Mouse (Mus musculus) megakaryocyte, embryonic 14.5 days (primary cell): Measurements from ENCODE around the gene Pgrmc1. TPM values are rescaled to one million over a fixed set of nuclear protein-coding genes. Genes with fewer than 3 reads are reported as not detected.
A peak's percentile ranks its signal among the peaks of the same experiment; 100 is the strongest.

Source experiments
- H3K27me3 ChIP-seq: replicated peaks from 2 replicates; pipeline ENCODE3; 2012; ENCODE audit warnings: inconsistent platforms
- H3K36me3 ChIP-seq: replicated peaks from 2 replicates; pipeline ENCODE3; 2012; ENCODE audit warnings: low read length, inconsistent platforms, mixed read lengths
- H3K4me1 ChIP-seq: 2 replicates; pipeline ENCODE4 v1.6.1; 2012; ENCODE audit warnings: inconsistent platforms
- H3K4me3 ChIP-seq: replicated peaks from 2 replicates; pipeline ENCODE3; 2012; ENCODE audit warnings: moderate library complexity, mild to moderate bottlenecking, inconsistent platforms
- H3K9me3 ChIP-seq: 2 replicates; pipeline ENCODE4 v1.6.1; 2012; ENCODE audit warnings: inconsistent platforms
- FLI1 ChIP-seq: IDR thresholded peaks from 2 replicates; pipeline ENCODE4 v1.6.1; 2012; ENCODE audit warnings: low read length, inconsistent platforms, mixed read lengths
- GATA1 ChIP-seq: IDR thresholded peaks from 3 replicates; pipeline ENCODE4 v1.6.1; 2012; ENCODE audit warnings: mixed read lengths, low read length, inconsistent platforms, borderline replicate concordance
- polyA plus RNA-seq: library from polyadenylated mRNA; stranded (reverse); fragments of >175 nt; gene quantifications from 2 replicates; pipeline ENCODE4 v1.2.3, GENCODE M21; 2012; ENCODE audit warnings: low replicate concordance; ENCODE audit not compliant: insufficient read depth

Pgrmc1 gene
- polyA plus RNA-seq, 1 experiment: 104 TPM

DNA sequence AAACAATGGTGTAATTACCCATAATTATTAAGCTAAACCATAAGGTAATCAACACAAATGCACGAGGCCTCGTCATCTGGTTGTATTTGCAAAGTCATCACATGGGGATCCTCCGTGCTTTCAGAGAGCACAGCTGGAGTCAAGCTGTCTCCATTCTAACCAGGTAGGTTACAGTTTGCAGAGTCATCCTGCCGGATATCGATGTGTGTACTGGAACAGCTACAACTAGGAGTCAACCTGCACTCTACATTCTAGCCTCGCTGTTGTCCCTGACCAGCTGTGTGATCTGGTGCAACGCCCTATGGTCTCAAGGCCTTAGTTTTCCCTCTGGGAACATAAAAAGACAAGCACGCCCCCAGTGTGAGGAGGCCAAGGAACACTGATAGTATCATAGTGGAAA is 2.1 kb downstream of the Pgrmc1 start:
- no peak for TF ChIP-seq FLI1
- TF ChIP-seq GATA1: no peak
- peaks cover 2% of the 10 kb centered on the region for H3K27me3 ChIP-seq
- H3K4me1 ChIP-seq: peaks cover 27% of the 10 kb centered on the region
- peaks cover 46% of the 10 kb centered on the region for H3K36me3 ChIP-seq
- H3K4me3 ChIP-seq: peak overlapping the region; percentile 28
- no peaks in the 10 kb centered on the region for H3K9me3 ChIP-seq

DNA sequence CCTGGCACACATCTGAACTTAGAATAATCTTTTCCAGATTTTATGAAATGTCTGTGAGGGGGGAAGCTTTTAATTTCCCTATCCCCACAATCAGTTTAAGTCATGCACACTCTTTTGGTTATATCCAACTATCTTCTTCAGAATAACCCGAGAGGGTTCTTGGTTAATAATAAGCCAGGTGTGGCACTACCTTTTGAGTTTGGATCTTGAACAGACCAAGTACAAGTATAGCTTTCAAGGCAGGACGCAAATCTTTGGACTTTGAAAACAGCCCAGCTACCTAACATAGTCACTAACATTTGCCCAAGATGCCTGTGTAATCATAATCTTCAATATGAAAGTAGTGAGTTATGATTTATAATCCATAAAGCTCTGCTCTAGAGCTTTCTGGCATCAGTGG is 4.9 kb downstream of the Pgrmc1 start:
- no peak for TF ChIP-seq GATA1
- no peak for TF ChIP-seq FLI1
- H3K36me3 ChIP-seq: peaks cover 69% of the 10 kb centered on the region
- H3K9me3 ChIP-seq: no peaks in the 10 kb centered on the region

DNA sequence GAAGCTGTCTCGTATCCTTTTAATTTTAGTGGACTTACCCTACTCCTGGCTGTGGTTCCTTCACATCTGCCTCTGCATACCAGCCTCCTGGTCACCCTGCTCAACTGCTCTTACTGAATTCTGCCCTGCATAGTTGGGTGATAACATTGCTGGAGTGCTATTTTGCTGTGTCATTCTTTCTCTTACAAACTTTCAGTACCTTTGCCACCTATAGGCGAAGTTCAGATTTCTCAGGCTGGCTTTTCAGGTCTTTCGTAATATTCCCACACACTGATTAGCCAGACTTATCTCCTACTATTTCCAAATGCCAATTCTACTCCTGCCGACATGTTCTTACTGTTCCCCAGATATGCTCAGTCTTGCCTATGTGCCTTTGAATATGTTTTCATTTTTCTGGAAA is 6.0 kb downstream of the Pgrmc1 start:
- Histone ChIP-seq H3K4me1 (peaks cover 22% of the 10 kb centered on the region), H3K9me3 (no peaks in the 10 kb centered on the region), H3K27me3 (peaks cover 2% of the 10 kb centered on the region), H3K36me3 (peaks cover 69% of the 10 kb centered on the region), H3K4me3 (no peak overlapping the region)
- no peak for TF ChIP-seq GATA1

More for the DNA sequence above, 4.9 kb downstream of the Pgrmc1 start:
- Histone ChIP-seq H3K4me3 (no peak overlapping the region), H3K27me3 (peaks cover 2% of the 10 kb centered on the region), H3K4me1 (peaks cover 18% of the 10 kb centered on the region)

DNA sequence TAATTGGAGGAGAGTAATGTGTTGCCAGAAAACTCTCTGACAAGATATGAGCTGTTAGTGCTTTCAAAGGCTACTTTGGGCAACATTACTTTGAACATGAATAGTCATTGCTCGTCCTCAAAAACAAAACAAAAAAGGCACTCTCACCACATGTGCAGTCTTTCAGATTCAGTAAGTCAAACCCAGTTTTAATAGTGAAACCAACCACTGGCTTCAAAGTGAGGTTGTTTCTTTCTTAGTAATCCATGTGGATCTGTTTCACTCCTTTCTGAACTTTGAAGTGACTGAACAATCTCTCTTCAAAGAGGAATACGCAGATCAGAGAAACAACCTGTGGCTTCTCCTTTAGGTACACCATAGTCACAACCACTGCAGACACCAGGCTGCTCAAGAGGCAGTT is 11.1 kb downstream of the Pgrmc1 start:
- TF ChIP-seq FLI1 (no peak), GATA1 (no peak)
- Histone ChIP-seq H3K27me3 (peaks cover 2% of the 10 kb centered on the region), H3K4me3 (no peak overlapping the region), H3K9me3 (no peaks in the 10 kb centered on the region), H3K4me1 (peaks cover 9% of the 10 kb centered on the region; the same call in 1 of the 2 replicates), H3K36me3 (peaks cover 58% of the 10 kb centered on the region)

DNA sequence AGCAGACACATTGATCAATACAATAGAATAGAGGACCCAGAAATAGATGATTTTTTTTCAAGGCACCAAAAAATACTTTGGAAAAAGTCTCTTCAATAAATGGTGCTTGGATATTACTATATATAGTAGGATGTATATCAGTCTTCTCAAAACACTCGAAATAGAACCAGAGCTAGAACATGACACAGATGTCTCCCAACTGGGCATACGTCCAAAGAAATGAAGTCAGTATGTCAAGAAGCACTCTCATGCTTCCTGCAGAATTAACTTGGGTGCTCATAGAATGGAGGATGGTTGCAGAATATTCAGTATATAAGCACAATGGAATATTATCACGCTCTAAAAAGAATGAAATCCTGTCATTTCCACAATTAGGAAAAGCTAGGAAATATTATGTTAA is 30.1 kb downstream of the Pgrmc1 start:
- Histone ChIP-seq H3K4me3 (no peak overlapping the region), H3K4me1 (peaks cover 4% of the 10 kb centered on the region; the same call in 1 of the 2 replicates), H3K9me3 (peaks cover 10% of the 10 kb centered on the region), H3K27me3 (no peaks in the 10 kb centered on the region), H3K36me3 (peaks cover 2% of the 10 kb centered on the region)
- TF ChIP-seq FLI1 (no peak), GATA1 (no peak)

DNA sequence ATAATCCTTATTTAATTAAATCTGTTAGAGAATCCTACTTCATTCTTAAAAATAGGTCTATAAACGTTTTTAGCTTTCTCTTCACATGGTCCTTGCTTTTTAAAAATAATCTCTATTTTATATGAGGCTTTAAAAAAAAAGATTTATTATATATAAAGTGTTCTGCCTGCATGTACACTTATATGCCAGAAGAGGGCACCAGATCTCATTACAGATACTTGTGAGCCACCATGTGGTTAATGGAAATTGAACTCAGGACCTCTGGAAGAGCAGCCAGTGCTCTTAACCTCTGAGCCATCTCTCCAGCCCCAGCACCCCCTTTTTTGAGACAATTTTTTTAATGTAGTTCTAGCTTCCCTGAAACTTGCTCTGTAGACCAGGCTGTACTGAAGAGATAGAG is 32.8 kb downstream of the Pgrmc1 start:
- Histone ChIP-seq H3K4me1 (peaks cover 4% of the 10 kb centered on the region; the same call in 1 of the 2 replicates), H3K36me3 (peaks cover 14% of the 10 kb centered on the region), H3K27me3 (no peaks in the 10 kb centered on the region), H3K4me3 (no peak overlapping the region), H3K9me3 (peaks cover 14% of the 10 kb centered on the region)
- TF ChIP-seq GATA1: no peak
- no peak for TF ChIP-seq FLI1

DNA sequence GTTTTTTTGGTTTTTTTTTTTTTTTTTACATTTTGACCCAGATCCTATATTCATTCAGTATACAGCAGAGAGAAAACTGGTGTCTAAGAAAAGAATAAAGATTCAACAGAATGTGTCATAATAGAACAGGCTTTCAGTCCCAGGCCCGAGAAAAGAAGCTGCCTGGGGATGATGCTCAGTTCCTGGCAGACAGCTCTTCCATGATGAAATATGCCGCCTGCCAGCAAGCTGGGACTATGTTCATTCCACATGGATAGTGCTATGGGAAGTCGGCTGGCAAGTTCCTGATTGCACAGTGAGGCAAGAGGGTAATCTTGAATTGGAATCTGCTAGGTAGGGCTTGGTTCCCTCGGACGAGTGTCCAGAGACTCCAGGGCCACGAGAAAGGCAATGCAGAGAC is 42.0 kb downstream of the Pgrmc1 start:
- H3K36me3 ChIP-seq: peaks cover 8% of the 10 kb centered on the region
- TF ChIP-seq FLI1 (no peak), GATA1 (no peak)
- no peaks in the 10 kb centered on the region for H3K27me3 ChIP-seq
- no peak overlapping the region for H3K4me3 ChIP-seq
- H3K4me1 ChIP-seq: peaks cover 4% of the 10 kb centered on the region; the same call in 1 of the 2 replicates
- H3K9me3 ChIP-seq: no peaks in the 10 kb centered on the region

DNA sequence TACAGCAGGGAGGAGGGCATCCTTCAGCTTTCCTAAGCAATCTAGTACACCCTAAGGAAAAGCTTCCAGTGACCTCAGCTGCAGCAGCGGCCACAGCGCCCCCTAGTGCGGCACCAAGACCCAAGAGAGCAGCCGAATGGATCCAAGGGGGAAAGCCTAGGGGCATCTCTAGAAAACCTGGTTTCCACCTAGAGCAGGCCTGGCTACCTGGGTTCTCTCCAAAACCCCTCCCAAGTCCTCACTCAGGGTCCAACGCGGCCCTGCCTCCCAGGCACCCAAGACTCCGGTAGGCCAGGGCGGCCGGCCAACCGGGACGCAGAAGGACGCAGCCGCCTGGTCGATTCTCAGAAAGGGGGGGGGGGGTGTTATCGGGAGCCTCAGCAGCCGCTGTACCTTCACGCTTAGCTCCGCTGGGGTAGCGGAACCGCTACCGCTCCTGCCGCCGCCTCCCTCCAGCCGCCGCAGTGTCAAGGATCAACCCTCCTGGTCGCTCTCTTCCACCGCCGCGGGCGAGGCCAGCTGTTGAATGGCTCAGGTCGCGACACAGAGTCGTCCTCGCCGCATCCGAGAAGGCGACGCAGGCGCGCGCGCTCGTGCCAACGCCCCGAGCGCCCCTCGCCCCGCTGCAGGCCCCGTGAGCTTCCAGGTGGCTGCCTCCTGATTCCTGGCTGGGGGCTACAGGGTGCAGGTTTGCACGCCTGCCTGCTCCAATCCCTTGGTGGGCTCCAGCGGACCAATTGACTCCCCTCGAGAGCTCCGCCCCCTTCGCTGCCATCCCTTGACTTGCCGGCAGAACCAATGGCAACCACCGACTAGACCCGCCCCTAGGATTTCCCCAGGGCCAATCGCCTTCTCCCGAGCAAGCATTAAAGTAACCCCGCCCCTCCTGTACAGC is 46.9 kb downstream of the Pgrmc1 start, which contains the start of gene Akap17b:
Gene Akap17b (minus strand): TSS at position 739 of the 895 bp plus-strand sequence.
- no peak for TF ChIP-seq GATA1
- no peak for TF ChIP-seq FLI1
- Histone ChIP-seq H3K27me3 (no peaks in the 10 kb centered on the region), H3K4me1 (peaks cover 4% of the 10 kb centered on the region; the same call in 1 of the 2 replicates), H3K4me3 (peak within 1 kb of the TSS; percentile 93), H3K9me3 (no peaks in the 10 kb centered on the region), H3K36me3 (peaks cover 2% of the 10 kb centered on the region)

Other genes with a start within 250 kb of the Pgrmc1 start
- not detected in 2 replicates for gene Gm6268, start 196.9 kb upstream of the Pgrmc1 start, polyA plus RNA-seq
- not detected in 2 replicates for gene Gm14569, start 106.4 kb upstream of the Pgrmc1 start, polyA plus RNA-seq
- gene Akap17b, start 47.2 kb downstream of the Pgrmc1 start, polyA plus RNA-seq: 0.49 TPM in 1 of 2 replicates, not detected in the other
- gene Slc25a43, start 145.5 kb downstream of the Pgrmc1 start, polyA plus RNA-seq: 2.6 TPM in 1 of 2 replicates, not detected in the other
- gene Slc25a5, start 197.4 kb downstream of the Pgrmc1 start, polyA plus RNA-seq: 5.3 and 23.0 TPM in 2 replicates